Mouse (Mus musculus): ENCODE data around the gene Mrpl54.

Mrpl54 gene

GRCm38 (mm10) chr10:81266211-81267105 lies at the start of gene Mrpl54, which contains the start of gene Apba3:
Gene Mrpl54 (minus strand): TSS chr10:81266934.
Gene Apba3 (plus strand): TSS chr10:81266960.
- DNase-seq = peak; percentile 97

GRCm38 (mm10) chr10:81315587-81315986 lies 48.9 kb upstream of the Mrpl54 start:
- peak; percentile 54 for DNase-seq

- DNase-seq = no peak
Observed at GRCm38 (mm10) chr10:81314201-81314600, 47.5 kb upstream of the Mrpl54 start.

GRCm38 (mm10) chr10:81313581-81313980 lies 46.8 kb upstream of the Mrpl54 start:
- DNase-seq = peak; percentile 61

- no peak for DNase-seq
Observed at GRCm38 (mm10) chr10:81309571-81309970, 42.8 kb upstream of the Mrpl54 start.

- DNase-seq = peak; percentile 55
Observed at GRCm38 (mm10) chr10:81306837-81307682, 40.3 kb upstream of the Mrpl54 start.

GRCm38 (mm10) chr10:81306173-81306668 lies 39.5 kb upstream of the Mrpl54 start:
- peak; percentile 66 for DNase-seq

- DNase-seq = peak; percentile 78
Observed at GRCm38 (mm10) chr10:81305663-81306062, 38.9 kb upstream of the Mrpl54 start.

- peak; percentile 84 for DNase-seq
Observed at GRCm38 (mm10) chr10:81304597-81305238, 38.0 kb upstream of the Mrpl54 start.

- DNase-seq = peak; percentile 47
Observed at GRCm38 (mm10) chr10:81303761-81304160, 37.0 kb upstream of the Mrpl54 start.

- peak; percentile 65 for DNase-seq
Observed at GRCm38 (mm10) chr10:81303258-81303657, 36.5 kb upstream of the Mrpl54 start.

GRCm38 (mm10) chr10:81302781-81303218 lies 36.1 kb upstream of the Mrpl54 start:
- peak; percentile 67 for DNase-seq

- DNase-seq = peak; percentile 63
Observed at GRCm38 (mm10) chr10:81302288-81302687, 35.6 kb upstream of the Mrpl54 start.

GRCm38 (mm10) chr10:81301321-81301720 lies 34.6 kb upstream of the Mrpl54 start:
- DNase-seq = peak; percentile 88

GRCm38 (mm10) chr10:81300352-81300907 lies 33.7 kb upstream of the Mrpl54 start:
- no peak for DNase-seq

- DNase-seq = peak; percentile 60
Observed at GRCm38 (mm10) chr10:81299585-81300351, 33.0 kb upstream of the Mrpl54 start.

GRCm38 (mm10) chr10:81298369-81299100 lies 31.8 kb upstream of the Mrpl54 start:
- DNase-seq = peak; percentile 56

- DNase-seq = peak; percentile 59
Observed at GRCm38 (mm10) chr10:81297845-81298244, 31.1 kb upstream of the Mrpl54 start.

GRCm38 (mm10) chr10:81297246-81297645 lies 30.5 kb upstream of the Mrpl54 start:
- no peak for DNase-seq

- peak; percentile 77 for DNase-seq
Observed at GRCm38 (mm10) chr10:81295185-81295584, 28.5 kb upstream of the Mrpl54 start.

GRCm38 (mm10) chr10:81294442-81294841 lies 27.7 kb upstream of the Mrpl54 start:
- peak; percentile 93 for DNase-seq
